Mouse (Mus musculus) CD4-positive, CD25-positive, alpha-beta regulatory T cell (primary cell): ENCODE data around the gene Unc80. TPM values are rescaled to one million over a fixed set of nuclear protein-coding genes. Genes with fewer than 3 reads are reported as not detected.

ENCODE experiments used
- polyA plus RNA-seq: library from polyadenylated mRNA; unstranded; fragments of 100-300 nt; shearing (Covaris generic); gene quantifications from one replicate; pipeline ENCODE4 v1.2.1, GENCODE M21; 2017

The Unc80 gene
- polyA plus RNA-seq, result not detected

DNA sequence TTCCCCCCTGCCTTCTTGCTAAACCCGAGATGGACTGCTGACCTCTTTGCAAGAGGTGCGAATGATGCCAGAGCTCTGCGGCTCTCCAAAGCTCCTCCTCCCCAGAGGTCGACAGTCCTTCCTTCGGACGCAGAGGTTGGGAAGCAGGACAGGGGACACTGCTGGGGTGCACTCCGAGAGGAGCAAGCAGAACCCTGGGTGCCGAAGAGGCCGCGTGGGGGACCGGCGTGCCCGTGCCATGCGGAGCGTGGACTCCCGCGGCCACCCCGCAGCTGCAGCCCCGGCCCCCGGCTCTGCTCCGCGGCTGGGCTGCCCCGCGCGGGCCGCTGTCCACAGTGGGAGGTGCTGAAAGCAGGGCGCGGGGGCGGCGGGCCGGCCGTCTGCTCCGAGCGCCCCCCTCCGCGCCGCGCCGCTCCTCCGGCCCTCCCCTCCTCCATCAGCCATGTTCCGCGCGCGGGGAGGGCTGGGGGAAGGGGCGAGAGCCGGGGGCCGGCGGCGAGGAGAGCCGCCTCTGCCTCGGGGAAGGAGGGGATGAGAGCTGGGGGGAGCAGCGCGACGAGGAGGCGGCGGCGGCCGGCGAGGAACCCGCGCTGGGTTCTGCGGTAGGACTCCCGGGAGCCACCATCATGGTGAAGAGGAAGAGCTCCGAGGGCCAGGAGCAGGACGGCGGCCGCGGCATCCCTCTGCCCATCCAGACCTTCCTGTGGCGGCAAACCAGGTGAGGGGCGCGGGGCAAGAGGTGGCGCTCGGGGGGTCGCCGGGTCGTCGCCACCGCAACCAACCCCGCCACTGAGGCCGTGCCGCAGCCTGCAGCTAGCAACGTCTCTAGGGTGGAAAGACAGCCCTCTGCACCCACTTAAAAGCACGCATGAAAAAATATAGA, at the start of gene Unc80:
TSS of gene Unc80 (plus strand) at position 547 of the 883 bp plus-strand sequence.

DNA sequence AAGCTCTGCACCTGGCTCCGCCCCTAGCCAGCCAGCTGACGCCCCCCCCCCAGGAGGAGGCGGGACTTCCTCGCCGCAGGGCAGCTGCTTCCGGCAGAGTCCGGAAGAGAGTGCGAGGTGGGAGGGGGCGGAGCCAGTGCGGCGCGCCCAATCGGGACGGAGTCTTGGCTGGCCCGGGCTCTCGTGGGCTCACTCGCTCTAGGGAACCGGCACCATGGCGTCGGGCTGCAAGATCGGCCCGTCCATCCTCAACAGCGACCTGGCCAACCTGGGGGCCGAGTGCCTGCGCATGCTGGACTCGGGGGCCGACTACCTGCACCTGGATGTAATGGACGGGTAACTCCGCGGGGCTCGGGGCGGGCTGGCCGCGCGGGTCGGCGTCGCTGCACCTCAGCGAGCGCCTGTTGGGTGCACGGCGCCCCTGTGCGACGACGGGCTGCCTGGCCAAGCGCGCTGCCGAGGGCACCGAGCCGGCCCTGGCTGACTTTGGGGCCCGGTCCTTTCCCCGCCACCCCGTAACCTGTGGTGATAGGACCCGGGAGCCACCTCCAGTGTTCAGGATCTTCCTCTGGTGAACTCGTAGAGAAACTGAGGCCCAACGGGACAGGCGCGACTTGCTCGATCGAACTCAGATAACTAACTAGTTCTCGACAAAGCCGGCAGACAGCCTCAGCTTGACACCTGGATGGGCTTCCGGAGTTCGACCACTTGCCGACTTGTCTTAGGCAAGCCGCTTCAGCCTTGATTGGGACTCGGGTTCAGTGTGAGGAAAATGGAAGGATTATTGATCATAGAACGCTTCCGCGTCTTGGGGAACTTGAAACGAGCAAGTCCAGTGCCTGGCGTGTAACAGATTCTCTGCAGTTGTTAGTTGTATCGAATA, 232.8 kb downstream of the Unc80 start, which contains the start of gene Rpe:
TSS of gene Rpe (plus strand) at position 139 of the 883 bp plus-strand sequence.

Other genes with a start within 250 kb of the Unc80 start
- gene Rpe, start 232.5 kb downstream of the Unc80 start, polyA plus RNA-seq, result 52.2 TPM